Mouse (Mus musculus): ENCODE data around the gene Lrrc32.

The Lrrc32 gene

DNA sequence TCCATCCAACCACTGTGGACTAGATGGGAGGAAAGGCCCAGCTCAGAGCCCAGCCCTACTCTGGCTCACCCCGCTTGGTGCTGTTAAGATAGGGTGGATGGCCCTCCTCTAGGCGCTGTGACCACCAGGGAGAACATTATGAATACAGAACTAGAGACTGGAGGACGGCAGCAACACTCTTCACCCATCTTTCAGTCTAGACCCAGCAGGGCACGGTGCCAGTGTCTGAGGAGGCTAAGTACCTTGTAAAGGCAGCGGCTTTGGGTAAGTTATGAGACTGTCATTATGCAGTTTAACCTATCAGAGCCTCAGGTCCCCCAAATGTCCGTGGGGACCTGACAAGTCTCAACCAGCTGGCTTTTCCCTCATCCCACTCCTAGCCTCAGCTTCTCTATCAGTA, at the start of gene Lrrc32:
Gene Lrrc32, plus strand, starts transcription at position 153 of the 400 bp plus-strand sequence.
- no peak for TF ChIP-seq GATA4 (IDR thresholded peaks at IDR 0.05; ENCODE audit: insufficient replicate concordance, low read length)

DNA sequence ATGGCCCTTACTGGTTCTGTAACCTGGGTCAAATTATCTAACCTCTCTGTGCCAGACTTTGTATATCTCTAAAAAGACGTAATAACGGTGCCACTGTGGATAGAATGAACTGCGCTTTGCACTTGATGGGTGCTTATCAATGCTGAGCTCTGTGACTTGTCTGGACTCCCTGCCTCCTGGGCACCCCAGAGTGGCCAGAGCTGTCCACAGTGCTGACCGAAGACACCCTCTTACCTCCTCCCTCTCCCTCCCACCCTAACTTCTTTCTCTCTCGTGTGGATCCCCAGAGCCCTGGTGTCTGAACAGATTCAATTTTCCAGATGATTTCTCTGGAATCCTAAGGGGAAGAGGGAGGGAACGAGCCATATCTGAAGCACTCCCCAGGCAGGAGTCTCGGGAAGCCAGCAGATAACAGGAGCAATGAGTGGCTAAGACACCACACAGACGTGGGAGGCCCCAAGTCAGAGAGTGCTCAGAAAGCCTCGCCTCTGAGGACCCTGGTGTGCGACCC, 49.1 kb upstream of the Lrrc32 start, which contains the start of gene Gucy2d:
Gene Gucy2d, plus strand, starts transcription at position 461 of the 511 bp plus-strand sequence.
- TF ChIP-seq GATA4 (IDR thresholded peaks at IDR 0.05; ENCODE audit: insufficient replicate concordance, low read length), result no peak

DNA sequence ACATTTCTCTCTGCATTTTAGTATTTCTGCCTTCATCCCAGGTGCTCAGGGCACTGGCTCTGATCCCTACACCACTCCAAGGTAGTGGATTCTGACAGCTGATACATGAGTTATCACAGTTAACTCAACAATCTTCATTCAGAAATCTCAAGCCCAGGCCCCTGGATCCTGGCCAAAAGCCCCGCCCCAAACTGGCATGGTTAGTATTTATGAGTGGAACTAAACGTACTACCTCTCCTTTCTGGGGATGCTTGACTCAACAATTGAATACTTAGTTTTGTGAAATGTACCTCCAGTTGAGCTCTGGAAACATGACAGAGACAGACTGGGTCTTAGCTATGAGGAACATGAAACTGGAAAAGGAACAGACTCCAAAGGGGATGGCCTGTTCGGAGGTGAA, 42.2 kb upstream of the Lrrc32 start:
- no peak for TF ChIP-seq GATA4 (IDR thresholded peaks at IDR 0.05; ENCODE audit: insufficient replicate concordance, low read length)

GRCm38 (mm10) chr7:98447585-98448308, 41.3 kb upstream of the Lrrc32 start:
- TF ChIP-seq GATA4 (IDR thresholded peaks at IDR 0.05; ENCODE audit: insufficient replicate concordance, low read length), result no peak

GRCm38 (mm10) chr7:98448309-98448630, 40.8 kb upstream of the Lrrc32 start:
- TF ChIP-seq GATA4 (IDR thresholded peaks at IDR 0.05; ENCODE audit: insufficient replicate concordance, low read length), result no peak

- TF ChIP-seq GATA4 (IDR thresholded peaks at IDR 0.05; ENCODE audit: insufficient replicate concordance, low read length), result no peak
Observed at GRCm38 (mm10) chr7:98449696-98450095, 39.4 kb upstream of the Lrrc32 start.

GRCm38 (mm10) chr7:98454397-98455120, 34.5 kb upstream of the Lrrc32 start:
- TF ChIP-seq GATA4 (IDR thresholded peaks at IDR 0.05; ENCODE audit: insufficient replicate concordance, low read length), result no peak

GRCm38 (mm10) chr7:98460319-98460718, 28.8 kb upstream of the Lrrc32 start:
- no peak for TF ChIP-seq GATA4 (IDR thresholded peaks at IDR 0.05; ENCODE audit: insufficient replicate concordance, low read length)

GRCm38 (mm10) chr7:98469089-98469488, 20.0 kb upstream of the Lrrc32 start:
- TF ChIP-seq GATA4 (IDR thresholded peaks at IDR 0.05; ENCODE audit: insufficient replicate concordance, low read length), result no peak

GRCm38 (mm10) chr7:98472529-98472928, 16.6 kb upstream of the Lrrc32 start:
- TF ChIP-seq GATA4 (IDR thresholded peaks at IDR 0.05; ENCODE audit: insufficient replicate concordance, low read length), result no peak

GRCm38 (mm10) chr7:98474558-98474957, 14.5 kb upstream of the Lrrc32 start:
- no peak for TF ChIP-seq GATA4 (IDR thresholded peaks at IDR 0.05; ENCODE audit: insufficient replicate concordance, low read length)

- TF ChIP-seq GATA4 (IDR thresholded peaks at IDR 0.05; ENCODE audit: insufficient replicate concordance, low read length), result no peak
Observed at GRCm38 (mm10) chr7:98477153-98477552, 11.9 kb upstream of the Lrrc32 start.

- TF ChIP-seq GATA4 (IDR thresholded peaks at IDR 0.05; ENCODE audit: insufficient replicate concordance, low read length), result no peak
Observed at GRCm38 (mm10) chr7:98480481-98480880, 8.6 kb upstream of the Lrrc32 start.

- no peak for TF ChIP-seq GATA4 (IDR thresholded peaks at IDR 0.05; ENCODE audit: insufficient replicate concordance, low read length)
Observed at GRCm38 (mm10) chr7:98481066-98481734, 7.9 kb upstream of the Lrrc32 start.

GRCm38 (mm10) chr7:98481861-98482260, 7.2 kb upstream of the Lrrc32 start:
- TF ChIP-seq GATA4 (IDR thresholded peaks at IDR 0.05; ENCODE audit: insufficient replicate concordance, low read length), result no peak

Data from liver, adult (tissue).